Mouse (Mus musculus) cerebellum, adult 2 months (tissue): ENCODE measurements around the gene AU018091.

Source experiments
- CTCF ChIP-seq: fragments of 200-500 bp; IDR thresholded peaks from 2 replicates; pipeline ENCODE4 v1.5.1; 2011; ENCODE audit warnings: low read depth, mild to moderate bottlenecking, control low read depth, low read length, moderate library complexity, borderline replicate concordance; ENCODE audit not compliant: insufficient read depth
- POLR2A ChIP-seq: fragments of 200-500 bp; IDR thresholded peaks from 2 replicates; pipeline ENCODE4 v1.6.1; 2011; ENCODE audit warnings: low read length, control low read depth, borderline replicate concordance; ENCODE audit not compliant: insufficient read depth

- TF ChIP-seq CTCF: no peak
- TF ChIP-seq POLR2A: no peak
Observed at GRCm38 (mm10) chr7:3135606-3136005, 33.4 kb downstream of the AU018091 start.
